Mouse (Mus musculus) myocyte (in vitro differentiated cells): ENCODE measurements at regions not wholly inside any gene's neighbourhood (a gene's known extent, or its start where the extent isn't known, plus 50 kb on each side); places are given as distances from the start of the nearest gene placed in this dataset.

Experiments used
- CEBPB ChIP-seq: IDR thresholded peaks from 2 replicates; pipeline ENCODE4 v1.6.1; 2011; ENCODE audit warnings: mild to moderate bottlenecking, moderate library complexity; ENCODE audit not compliant: poor library complexity, insufficient read depth, severe bottlenecking
- E2F4 ChIP-seq: IDR thresholded peaks from one replicate; pipeline ENCODE4 v1.6.1; 2011; ENCODE audit warnings: mild to moderate bottlenecking, control low read depth, moderate library complexity; ENCODE audit not compliant: insufficient read depth
- MAX ChIP-seq: IDR thresholded peaks from one replicate; pipeline ENCODE4 v1.6.1; 2011; ENCODE audit warnings: low read depth, mild to moderate bottlenecking, control low read depth
- MYOD1 ChIP-seq, 3 experiments: IDR thresholded peaks; one replicate each; pipeline ENCODE4 v1.6.1; 2011; ENCODE audit warnings: control low read depth in 2 of 3, low read depth in 2 of 3, mild to moderate bottlenecking in 2 of 3, moderate library complexity in 1 of 3; ENCODE audit not compliant: insufficient read length in 2 of 3, control insufficient read depth in 1 of 3
- POLR2A ChIP-seq: IDR thresholded peaks from one replicate; pipeline ENCODE4 v1.6.1; 2011; ENCODE audit warnings: low read depth, mild to moderate bottlenecking, control low read depth, moderate library complexity; ENCODE audit not compliant: insufficient read length
- POLR2AphosphoS2 ChIP-seq: IDR thresholded peaks from one replicate; pipeline ENCODE4 v1.6.1; 2011; ENCODE audit warnings: low read depth, control low read depth; ENCODE audit not compliant: insufficient read length
- REST ChIP-seq: IDR thresholded peaks from one replicate; pipeline ENCODE4 v1.6.1; 2011; ENCODE audit warnings: mild to moderate bottlenecking, control low read depth, moderate library complexity; ENCODE audit not compliant: insufficient read depth, insufficient read length
- SRF ChIP-seq: IDR thresholded peaks from one replicate; pipeline ENCODE4 v1.6.1; 2011; ENCODE audit warnings: low read depth; ENCODE audit not compliant: control insufficient read depth, insufficient read length
- TCF12 ChIP-seq: IDR thresholded peaks from one replicate; pipeline ENCODE4 v1.6.1; 2011; ENCODE audit warnings: mild to moderate bottlenecking, control low read depth; ENCODE audit not compliant: poor library complexity, insufficient read depth, severe bottlenecking
- USF1 ChIP-seq: IDR thresholded peaks from one replicate; pipeline ENCODE4 v1.6.1; 2011; ENCODE audit warnings: low read depth, mild to moderate bottlenecking, control low read depth, moderate library complexity

- no peak for TF ChIP-seq POLR2A
- TF ChIP-seq MAX, result no peak
- no peak for TF ChIP-seq POLR2AphosphoS2
- TF ChIP-seq CEBPB, result no peak
- no peak for TF ChIP-seq MYOD1 (IDR thresholded peaks at IDR 0.05; ENCODE audit: control insufficient read depth in 1 of 3, insufficient read length in 2 of 3, low read depth in 2 of 3)
- no peak for TF ChIP-seq TCF12
- no peak for TF ChIP-seq USF1
- TF ChIP-seq REST, result no peak
- no peak for TF ChIP-seq SRF
- TF ChIP-seq E2F4, result no peak
Measured at GRCm38 (mm10) chr9:43498596-43498995, 187.9 kb downstream of the Trim29 start.
